Mouse (Mus musculus): ENCODE data around the gene Atp5d.

DNA sequence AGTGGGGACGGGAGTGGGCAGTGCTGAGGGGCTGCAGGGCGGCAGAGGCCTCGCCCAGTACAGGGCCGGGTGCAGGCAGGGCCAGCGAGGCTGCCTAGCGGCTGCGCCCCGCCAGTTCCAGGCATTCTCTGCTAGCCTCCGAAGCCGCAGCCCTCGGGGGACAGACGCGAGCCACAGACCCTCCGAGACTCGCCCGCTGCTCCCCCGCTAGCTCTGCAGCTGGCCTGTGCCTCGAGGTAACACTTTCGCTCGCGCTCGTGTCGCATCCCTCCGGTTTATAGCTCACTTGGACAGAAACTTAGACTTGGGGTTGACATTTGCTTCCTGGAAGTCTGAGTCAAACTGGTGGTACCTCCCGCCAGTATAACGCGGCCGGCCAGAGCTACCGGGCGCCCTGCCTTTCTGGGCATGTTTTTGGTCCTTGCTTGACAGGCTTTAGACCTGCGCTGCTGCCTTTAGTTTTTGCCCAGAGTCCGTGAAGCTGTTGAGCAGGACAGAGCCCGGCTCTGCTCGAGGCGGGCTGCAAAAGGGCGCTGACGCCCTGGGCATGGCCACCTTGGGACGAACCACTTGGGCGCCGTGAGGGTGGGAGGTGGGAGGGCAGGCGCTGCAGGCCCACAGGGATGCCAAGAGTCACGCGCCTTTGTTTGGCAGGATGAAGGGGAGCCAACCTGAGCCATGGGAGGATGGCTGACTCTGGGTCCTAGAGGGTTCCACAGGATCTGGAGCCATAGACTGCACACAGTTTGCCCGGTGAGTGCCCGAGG is 33.5 kb downstream of the Atp5d start:
- TF ChIP-seq CTCF (IDR thresholded peaks at IDR 0.05; ENCODE audit: low read depth) (no peak), EP300 (IDR thresholded peaks at IDR 0.05; ENCODE audit: low read depth) (no peak)
